In genomic region chr2:102250101-102250500, GRCm38 (mm10) we compare ENCODE assay signal across 15 mouse cellular contexts.
"Had no signal": no experiment of that assay in that cellular context is flagged by ENCODE, and none has a peak within 500 bp of the region (broad histone marks: within the 10 kb centered on the region; RNA-seq: fewer than 3 reads in every experiment).

No protein-coding gene starts in this region.

- DNase-seq: liver, postnatal 0 days; lung, adult 2 months; lung, postnatal 14 days; lung, postnatal 36 days; right cerebral cortex, postnatal 14 days; thymus, adult 2 months; thymus, postnatal 36 days had no signal

- H3K4me3 ChIP-seq: liver, embryonic 15.5 days; lung, embryonic 15.5 days; midbrain, embryonic 13.5 days; midbrain, embryonic 15.5 days; neural tube, embryonic 12.5 days; stomach, embryonic 15.5 days had no signal

- H3K27ac ChIP-seq: liver, embryonic 15.5 days; lung, embryonic 15.5 days; macrophage; midbrain, embryonic 13.5 days; midbrain, embryonic 15.5 days; neural tube, embryonic 12.5 days; stomach, embryonic 15.5 days; stomach, postnatal 0 days had no signal
